Mouse (Mus musculus) heart, postnatal 0 days (tissue): ENCODE data around the gene Peli2. TPM values are rescaled to one million over a fixed set of nuclear protein-coding genes. Genes with fewer than 3 reads are reported as not detected.

ENCODE experiments used
- ATAC-seq: fragments of 200-750 bp; cut with Nextera tagmentation; 2 replicates; pipeline ENCODE4 v1.8.0; 2017; ENCODE audit warnings: low read depth, moderate number of reproducible peaks, moderate library complexity; ENCODE audit not compliant: insufficient read depth
- DNase-seq: peaks from one replicate; pipeline ENCODE4 v3.0.0-alpha.2; 2016; ENCODE audit warnings: low spot score
- H3K27ac ChIP-seq: fragments of 300-500 bp; sonication (generic); 2 replicates; pipeline ENCODE4 v1.5.1; 2014; ENCODE audit warnings: low read depth, mild to moderate bottlenecking
- H3K27me3 ChIP-seq: fragments of 300-500 bp; sonication (generic); 2 replicates; pipeline ENCODE4 v1.6.1; 2014; ENCODE audit warnings: low read length, mixed read lengths; ENCODE audit not compliant: control insufficient read depth, insufficient read depth
- H3K36me3 ChIP-seq: fragments of 300-500 bp; sonication (generic); replicated peaks from 2 replicates; pipeline ENCODE4 v1.6.1; 2014; ENCODE audit warnings: low read length, mixed read lengths; ENCODE audit not compliant: control insufficient read depth, insufficient read depth
- H3K4me1 ChIP-seq: fragments of 300-500 bp; sonication (generic); 2 replicates; pipeline ENCODE4 v1.6.1; 2014; ENCODE audit warnings: antibody characterized with exemption; ENCODE audit not compliant: control insufficient read depth, insufficient read depth
- H3K4me2 ChIP-seq: fragments of 300-500 bp; sonication (generic); 2 replicates; pipeline ENCODE4 v1.6.1; 2014; ENCODE audit warnings: low read depth, mild to moderate bottlenecking, low read length, moderate library complexity
- H3K4me3 ChIP-seq: fragments of 300-500 bp; sonication (generic); 2 replicates; pipeline ENCODE4 v1.5.1; 2014; ENCODE audit warnings: low read depth, low read length
- H3K9ac ChIP-seq: fragments of 300-500 bp; sonication (generic); replicated peaks from 2 replicates; pipeline ENCODE4 v1.6.1; 2014; ENCODE audit warnings: low read depth, low read length, mixed read lengths
- H3K9me3 ChIP-seq: fragments of 300-500 bp; sonication (generic); replicated peaks from 2 replicates; pipeline ENCODE4 v1.6.1; 2016; ENCODE audit warnings: low read length; ENCODE audit not compliant: control insufficient read depth
- CTCF ChIP-seq: IDR thresholded peaks from 2 replicates; pipeline ENCODE4 v1.5.1; 2016; ENCODE audit warnings: antibody characterized with exemption, control low read depth, low read depth
- EP300 ChIP-seq: IDR thresholded peaks from 2 replicates; pipeline ENCODE4 v1.6.1; 2016; ENCODE audit warnings: antibody characterized with exemption, low read depth
- WGBS: fragments of 180-500 bp; shearing (Covaris S2); extraction: QIAGEN DNeasy Blood & Tissue Kit; methylation state at CpG from one replicate; pipeline ENCODE4 v1.1.7; 2014; 5-methylcytosine and 5-hydroxymethylcytosine counted together
- polyA plus RNA-seq: library from polyadenylated mRNA; unstranded; fragments of >200 nt; fragmentation: Nextera tagmentation; extraction: Ambion mirVana; gene quantifications from 2 replicates; pipeline ENCODE4 v1.2.1, GENCODE M21; 2015
- total RNA-seq: library from RNA; depleted of rRNA; stranded (reverse); fragments of >200 nt; gene quantifications from 2 replicates; pipeline ENCODE4 v1.2.3, GENCODE M21; 2014; ENCODE audit warnings: low replicate concordance

The Peli2 gene
- total and polyA plus RNA-seq, 2 experiments from 2014 or later: 2.1 to 18.2 TPM

GRCm38 (mm10) chr14:48241335-48241734 lies 120.7 kb downstream of the Peli2 start:
- H3K4me3 ChIP-seq: no peak overlapping the region
- H3K9me3 ChIP-seq: no peaks in the 10 kb centered on the region
- H3K9ac ChIP-seq: no peak overlapping the region
- no peak overlapping the region for H3K4me2 ChIP-seq
- H3K36me3 ChIP-seq: no peaks in the 10 kb centered on the region; the same call in 1 of the 2 replicates
- WGBS: 79% methylated on average over 7 of the region's 7 CpGs
- ATAC-seq (no peak), DNase-seq (no peak)
- TF ChIP-seq EP300 (no peak), CTCF (no peak)
- H3K27me3 ChIP-seq: no peaks in the 10 kb centered on the region
- no peak overlapping the region for H3K27ac ChIP-seq
- H3K4me1 ChIP-seq: no peaks in the 10 kb centered on the region

- DNase-seq (no peak), ATAC-seq (no peak)
- Histone ChIP-seq H3K27ac (no peak overlapping the region), H3K9ac (no peak overlapping the region), H3K27me3 (no peaks in the 10 kb centered on the region), H3K9me3 (no peaks in the 10 kb centered on the region), H3K4me2 (no peak overlapping the region), H3K4me1 (no peaks in the 10 kb centered on the region), H3K4me3 (no peak overlapping the region), H3K36me3 (no peaks in the 10 kb centered on the region; the same call in 1 of the 2 replicates)
- 65% methylated on average over 3 of the region's 3 CpGs for WGBS
- TF ChIP-seq CTCF: no peak
- TF ChIP-seq EP300: no peak
Measured at GRCm38 (mm10) chr14:48246236-48246635, 125.6 kb downstream of the Peli2 start.

GRCm38 (mm10) chr14:48246963-48247362 lies 126.3 kb downstream of the Peli2 start:
- no peak overlapping the region for H3K27ac ChIP-seq
- no peaks in the 10 kb centered on the region; the same call in 1 of the 2 replicates for H3K36me3 ChIP-seq
- H3K9me3 ChIP-seq: no peaks in the 10 kb centered on the region
- H3K4me1 ChIP-seq: no peaks in the 10 kb centered on the region
- DNase-seq: no peak
- H3K4me2 ChIP-seq: no peak overlapping the region
- no peak overlapping the region for H3K4me3 ChIP-seq
- WGBS: 82% methylated on average over 9 of the region's 9 CpGs
- H3K9ac ChIP-seq: no peak overlapping the region
- peaks cover 4% of the 10 kb centered on the region; the same call in 1 of the 2 replicates for H3K27me3 ChIP-seq
- TF ChIP-seq EP300 (no peak), CTCF (no peak)
- no peak for ATAC-seq

- TF ChIP-seq CTCF (no peak), EP300 (no peak)
- Histone ChIP-seq H3K36me3 (no peaks in the 10 kb centered on the region; the same call in 1 of the 2 replicates), H3K27me3 (peaks cover 14% of the 10 kb centered on the region; the same call in 1 of the 2 replicates), H3K9me3 (no peaks in the 10 kb centered on the region), H3K4me3 (no peak overlapping the region), H3K4me1 (no peaks in the 10 kb centered on the region), H3K4me2 (no peak overlapping the region), H3K27ac (no peak overlapping the region), H3K9ac (no peak overlapping the region)
- ATAC-seq (no peak), DNase-seq (no peak)
- WGBS: 81% methylated on average over 2 of the region's 2 CpGs
Measured at GRCm38 (mm10) chr14:48249459-48249858, 128.8 kb downstream of the Peli2 start.

GRCm38 (mm10) chr14:48249909-48250308 lies 129.3 kb downstream of the Peli2 start:
- no peak for DNase-seq
- Histone ChIP-seq H3K36me3 (no peaks in the 10 kb centered on the region; the same call in 1 of the 2 replicates), H3K9me3 (no peaks in the 10 kb centered on the region), H3K27me3 (peaks cover 14% of the 10 kb centered on the region; the same call in 1 of the 2 replicates), H3K4me2 (no peak overlapping the region), H3K27ac (no peak overlapping the region), H3K4me3 (no peak overlapping the region), H3K4me1 (no peaks in the 10 kb centered on the region), H3K9ac (no peak overlapping the region)
- no peak for ATAC-seq
- 83% methylated on average over 9 of the region's 9 CpGs for WGBS
- TF ChIP-seq EP300: no peak
- no peak for TF ChIP-seq CTCF

GRCm38 (mm10) chr14:48251381-48251979 lies 130.9 kb downstream of the Peli2 start:
- ATAC-seq: no peak
- Histone ChIP-seq H3K27ac (no peak overlapping the region), H3K4me1 (no peaks in the 10 kb centered on the region), H3K4me2 (no peak overlapping the region), H3K36me3 (no peaks in the 10 kb centered on the region), H3K9me3 (no peaks in the 10 kb centered on the region), H3K9ac (no peak overlapping the region), H3K4me3 (no peak overlapping the region), H3K27me3 (peaks cover 20% of the 10 kb centered on the region; the same call in 1 of the 2 replicates)
- TF ChIP-seq EP300 (no peak), CTCF (no peak)
- 57% methylated on average over 9 of the region's 9 CpGs for WGBS
- DNase-seq: no peak
